10 mouse cellular contexts compared by ENCODE assay signal in genomic region chr5:107873886-107874302, GRCm38 (mm10). TPM values are rescaled to one million over a fixed set of nuclear protein-coding genes. Genes with fewer than 3 reads are reported as not detected.
A peak's percentile ranks its signal among the peaks of the same experiment; 100 is the strongest.
DNase-seq lines count a peak whose midpoint lies in the region; ATAC-seq and TF ChIP-seq lines count a peak whose summit lies in the region.
"Had no signal": no experiment of that assay in that cellular context is flagged by ENCODE, and none has a peak within 500 bp of the region (broad histone marks: within the 10 kb centered on the region; RNA-seq: fewer than 3 reads in every experiment).

No protein-coding gene starts in this region.

- H3K4me3 ChIP-seq in kidney, adult 2 months (ENCODE audit: insufficient read depth, low read depth, low read length), result no peak overlapping the region
- H3K4me3 ChIP-seq in heart, embryonic 14.5 days (ENCODE audit: control insufficient read depth in 1 of 2, insufficient read depth in 1 of 2, low read depth in 1 of 2, low read length in 2 of 2), result 0 out of 4 replicates have a peak overlapping the region, but pooled peaks have one; percentile 19 to 26
- H3K4me3 ChIP-seq in myocyte, result no peak overlapping the region
- H3K4me3 ChIP-seq in kidney, embryonic 14.5 days (ENCODE audit: low read length), result no peak overlapping the region
- no peak overlapping the region for H3K4me3 ChIP-seq in midbrain, embryonic 14.5 days (replicated peaks; ENCODE audit: low read depth, low read length)
- H3K4me3 ChIP-seq: megakaryocyte, embryonic 14.5 days had no signal

- H3K4me2 ChIP-seq in heart, embryonic 14.5 days (ENCODE audit: low read length), result peak overlapping the region; percentile 46
- H3K4me2 ChIP-seq in myocyte (ENCODE audit: low read depth), result peak overlapping the region; percentile 66
- H3K4me2 ChIP-seq in kidney, embryonic 14.5 days (replicated peaks; ENCODE audit: low read depth, low read length), result no peak overlapping the region
- no peak overlapping the region for H3K4me2 ChIP-seq in midbrain, embryonic 14.5 days (ENCODE audit: low read length)

- TF ChIP-seq CTCF in kidney, adult 2 months (conservative IDR thresholded peaks at IDR 0.05; ENCODE audit: insufficient read depth, insufficient read length, low read depth, low read length), result no peak

- H3K9ac ChIP-seq in heart, embryonic 14.5 days (ENCODE audit: low read length), result peak overlapping the region; percentile 14
- no peak overlapping the region for H3K9ac ChIP-seq in kidney, embryonic 14.5 days (ENCODE audit: low read depth, low read length)
- no peak overlapping the region for H3K9ac ChIP-seq in midbrain, embryonic 14.5 days (replicated peaks; ENCODE audit: low read length)

- no peaks in the 10 kb centered on the region for H3K9me3 ChIP-seq in heart, embryonic 14.5 days (ENCODE audit: control insufficient read depth, low read length)
- no peaks in the 10 kb centered on the region for H3K9me3 ChIP-seq in kidney, embryonic 14.5 days (ENCODE audit: control insufficient read depth, low read length)
- no peaks in the 10 kb centered on the region for H3K9me3 ChIP-seq in midbrain, embryonic 14.5 days (ENCODE audit: control insufficient read depth, low read length)
- H3K9me3 ChIP-seq: megakaryocyte, embryonic 14.5 days had no signal

- H3K27ac ChIP-seq in kidney, adult 2 months (ENCODE audit: insufficient read depth, low read depth, low read length), result peak overlapping the region; percentile 49
- H3K27ac ChIP-seq in heart, embryonic 14.5 days (replicated peaks in 1 of 2; ENCODE audit: control insufficient read depth in 1 of 2, insufficient read depth in 1 of 2, low read depth in 2 of 2, low read length in 2 of 2), result peak overlapping the region; percentile 94 to 98
- no peak overlapping the region for H3K27ac ChIP-seq in kidney, embryonic 14.5 days (ENCODE audit: low read depth, low read length)
- no peak overlapping the region for H3K27ac ChIP-seq in midbrain, embryonic 14.5 days (replicated peaks; ENCODE audit: low read depth, low read length)

- ATAC-seq in heart, embryonic 14.5 days (ENCODE audit: insufficient number of reproducible peaks, insufficient read depth, low FRiP score, low read depth), result no peak
- ATAC-seq in kidney, embryonic 14.5 days (ENCODE audit: low FRiP score, low TSS enrichment), result no peak
- ATAC-seq in midbrain, embryonic 14.5 days (ENCODE audit: low FRiP score, low TSS enrichment), result no peak

- H3K36me3 ChIP-seq in kidney, adult 2 months (ENCODE audit: control insufficient read depth, insufficient read depth, low read length), result no peaks in the 10 kb centered on the region
- no peaks in the 10 kb centered on the region for H3K36me3 ChIP-seq in heart, embryonic 14.5 days (ENCODE audit: control insufficient read depth, insufficient read depth, low read length)
- H3K36me3 ChIP-seq in myocyte (ENCODE audit: control insufficient read depth, insufficient read depth), result no peaks in the 10 kb centered on the region
- no peaks in the 10 kb centered on the region for H3K36me3 ChIP-seq in kidney, embryonic 14.5 days (ENCODE audit: control insufficient read depth, insufficient read depth, low read length)
- H3K36me3 ChIP-seq in midbrain, embryonic 14.5 days (ENCODE audit: control insufficient read depth, insufficient read depth, low read length), result no peaks in the 10 kb centered on the region

- no peak overlapping the region for H3ac ChIP-seq in myocyte (ENCODE audit: control insufficient read depth, insufficient read length)

- no peaks in the 10 kb centered on the region for H3K27me3 ChIP-seq in kidney, adult 2 months (replicated peaks; ENCODE audit: control insufficient read depth, insufficient read depth, low read length)
- H3K27me3 ChIP-seq in heart, embryonic 14.5 days (ENCODE audit: control insufficient read depth, insufficient read depth, low read length), result no peaks in the 10 kb centered on the region
- H3K27me3 ChIP-seq in myocyte (ENCODE audit: control insufficient read depth, insufficient read depth, insufficient read length), result no peaks in the 10 kb centered on the region
- no peaks in the 10 kb centered on the region for H3K27me3 ChIP-seq in kidney, embryonic 14.5 days (ENCODE audit: control insufficient read depth, insufficient read depth, low read length)
- H3K27me3 ChIP-seq in midbrain, embryonic 14.5 days (ENCODE audit: control insufficient read depth, insufficient read depth, low read length), result no peaks in the 10 kb centered on the region

- no peak for DNase-seq in kidney, adult 2 months
- no peak for DNase-seq in kidney, postnatal 4 days
- DNase-seq in c-Kit-negative CD71-positive TER-119-positive erythroid progenitor cells, embryonic 14.5 days (ENCODE audit: low read depth, low spot score), result peak; percentile 73
- no peak for DNase-seq in cerebellum, postnatal 10 days
- DNase-seq in midbrain, embryonic 14.5 days, result no peak
- DNase-seq: cerebellum, postnatal 14 days had no signal

- 60% methylated on average over 7 of the region's 7 CpGs for WGBS in kidney, adult 2 months
- 26% methylated on average over 7 of the region's 7 CpGs for WGBS in heart, embryonic 14.5 days
- 76% methylated on average over 7 of the region's 7 CpGs for WGBS in kidney, embryonic 14.5 days
- 74% methylated on average over 7 of the region's 7 CpGs for WGBS in midbrain, embryonic 14.5 days

- TF ChIP-seq POLR2A in kidney, adult 2 months (IDR thresholded peaks at IDR 0.05; ENCODE audit: low read depth, low read length), result no peak
- TF ChIP-seq POLR2A in myocyte (IDR thresholded peaks at IDR 0.05; ENCODE audit: insufficient read length, low read depth), result no peak

- H3K4me1 ChIP-seq in kidney, adult 2 months (ENCODE audit: control insufficient read depth, insufficient read depth, low read length), result peaks cover 7% of the 10 kb centered on the region; the same call in 1 of the 2 replicates
- H3K4me1 ChIP-seq in heart, embryonic 14.5 days (ENCODE audit: control insufficient read depth in 2 of 2, insufficient read depth in 2 of 2, low read length in 2 of 2), result peaks cover 6 to 38% of the 10 kb centered on the region in 2 experiments
- H3K4me1 ChIP-seq in kidney, embryonic 14.5 days (ENCODE audit: control insufficient read depth, insufficient read depth, low read length), result no peaks in the 10 kb centered on the region
- no peaks in the 10 kb centered on the region for H3K4me1 ChIP-seq in midbrain, embryonic 14.5 days (ENCODE audit: control insufficient read depth, insufficient read depth, low read length)

- H3K79me2 ChIP-seq in myocyte (ENCODE audit: control insufficient read depth, insufficient read depth), result no peaks in the 10 kb centered on the region

TF ChIP-seq in myocyte, 11 proteins besides CTCF, POLR2A, EP300 and RAD21:
- TF ChIP-seq MAX (IDR thresholded peaks at IDR 0.05; ENCODE audit: low read depth), result no peak
- TF ChIP-seq TCF3 (IDR thresholded peaks at IDR 0.05; ENCODE audit: insufficient read length, low read depth), result no peak
- TF ChIP-seq CEBPB (IDR thresholded peaks at IDR 0.05; ENCODE audit: insufficient read depth, poor library complexity, severe bottlenecking), result no peak
- TF ChIP-seq TCF12 (IDR thresholded peaks at IDR 0.05; ENCODE audit: insufficient read depth, poor library complexity, severe bottlenecking), result no peak
- TF ChIP-seq MYOD1 (IDR thresholded peaks at IDR 0.05; ENCODE audit: control insufficient read depth in 1 of 3, insufficient read length in 2 of 3, low read depth in 2 of 3), result no peak
- TF ChIP-seq REST (IDR thresholded peaks at IDR 0.05; ENCODE audit: insufficient read depth, insufficient read length), result no peak

RNA-seq across cellular contexts. Expression of gene Evi5, which starts 1.0 kb away (rescaled TPM):
- polyA plus RNA-seq in kidney, adult 2 months (2012; rRNA removed), result 37.3 and 39.0 TPM in 2 replicates
- 45.9 and 50.2 TPM in 2 replicates for polyA plus RNA-seq in heart, embryonic 14.5 days (2014; fragmentation: Nextera tagmentation; extraction: Ambion mirVana)
- polyA plus RNA-seq in myocyte (2012; fragmentation: generic; extraction: Trizol), result 8.4 TPM
- 65.6 and 74.6 TPM in 2 replicates for polyA plus RNA-seq in kidney, embryonic 14.5 days (2014; fragmentation: Nextera tagmentation; extraction: Ambion mirVana)
- polyA plus RNA-seq in midbrain, embryonic 14.5 days (2014; fragmentation: Nextera tagmentation; extraction: Ambion mirVana), result 40.5 and 44.3 TPM in 2 replicates

RNA-seq across cellular contexts. Expression of gene Rpl5, which starts 26.4 kb away (rescaled TPM):
- polyA plus RNA-seq in kidney, adult 2 months (2012; rRNA removed), result 16.3 and 21.5 TPM in 2 replicates
- 44.9 and 47.3 TPM in 2 replicates for polyA plus RNA-seq in heart, embryonic 14.5 days (2014; fragmentation: Nextera tagmentation; extraction: Ambion mirVana)
- polyA plus RNA-seq in myocyte (2012; fragmentation: generic; extraction: Trizol), result 207 TPM
- polyA plus RNA-seq in kidney, embryonic 14.5 days (2014; fragmentation: Nextera tagmentation; extraction: Ambion mirVana), result 85.7 and 92.5 TPM in 2 replicates
- 69.8 and 74.8 TPM in 2 replicates for polyA plus RNA-seq in midbrain, embryonic 14.5 days (2014; fragmentation: Nextera tagmentation; extraction: Ambion mirVana)

RNA-seq across cellular contexts. Expression of gene Ube2d2b, which starts 44.0 kb away (rescaled TPM):
- polyA plus RNA-seq in kidney, adult 2 months (2012; rRNA removed), result 0.08 TPM in 1 of 2 replicates, not detected in the other
- 0.35 and 0.42 TPM in 2 replicates for polyA plus RNA-seq in heart, embryonic 14.5 days (2014; fragmentation: Nextera tagmentation; extraction: Ambion mirVana)
- polyA plus RNA-seq in myocyte (2012; fragmentation: generic; extraction: Trizol), result 0.02 TPM
- polyA plus RNA-seq in kidney, embryonic 14.5 days (2014; fragmentation: Nextera tagmentation; extraction: Ambion mirVana), result 0.64 and 0.95 TPM in 2 replicates
- 0.18 and 0.33 TPM in 2 replicates for polyA plus RNA-seq in midbrain, embryonic 14.5 days (2014; fragmentation: Nextera tagmentation; extraction: Ambion mirVana)

Comparison
In these comparisons a context has a peak if more than half of its experiments do, and no peak if none do; other contexts are left out.
1. H3K27ac ChIP-seq: peak in kidney, adult 2 months (single experiment) and heart, embryonic 14.5 days (2 of 2); none in kidney, embryonic 14.5 days (single experiment) and midbrain, embryonic 14.5 days (single experiment).
2. H3K4me3 ChIP-seq: peak in heart, embryonic 14.5 days (2 of 2); none in kidney, adult 2 months (single experiment), myocyte (single experiment), kidney, embryonic 14.5 days (single experiment) and midbrain, embryonic 14.5 days (single experiment).
3. H3K4me2 ChIP-seq: peak in heart, embryonic 14.5 days (single experiment) and myocyte (single experiment); none in kidney, embryonic 14.5 days (single experiment) and midbrain, embryonic 14.5 days (single experiment).